Mouse (Mus musculus) A20 (cell line): ENCODE data around the gene Treml2.
A peak's percentile ranks its signal among the peaks of the same experiment; 100 is the strongest.

Experiments used
- DNase-seq: peaks from one replicate; pipeline ENCODE4 v3.0.0-alpha.2; 2011; ENCODE audit warnings: low read depth, low spot score

Treml2 gene

GRCm38 (mm10) chr17:48293500-48294194 lies 5.7 kb upstream of the Treml2 start:
- DNase-seq: peak; percentile 72

GRCm38 (mm10) chr17:48299756-48300155 lies 458 bp downstream of the Treml2 start:
- DNase-seq: peak; percentile 82

DNA sequence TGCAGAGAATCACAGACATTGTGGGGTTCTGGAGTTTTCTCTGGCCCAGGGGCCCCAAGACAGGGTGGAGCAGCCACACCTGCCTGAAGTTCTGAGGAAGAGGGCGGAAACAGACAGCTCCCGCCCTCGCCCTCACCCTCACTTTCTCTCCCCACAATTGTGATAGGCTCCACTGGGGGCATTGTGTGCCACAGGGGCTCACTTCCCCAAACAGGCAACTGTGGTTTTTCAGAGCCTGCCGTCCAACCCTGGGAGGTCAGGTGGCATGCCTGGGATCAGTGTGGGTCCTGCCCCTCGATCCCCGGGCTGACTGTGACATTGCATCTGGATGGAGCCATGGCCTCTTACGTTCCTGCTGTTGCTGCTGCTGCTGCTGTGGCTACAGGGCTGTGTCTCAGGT lies 901 bp downstream of the Treml2 start:
- DNase-seq: peak; percentile 91

DNA sequence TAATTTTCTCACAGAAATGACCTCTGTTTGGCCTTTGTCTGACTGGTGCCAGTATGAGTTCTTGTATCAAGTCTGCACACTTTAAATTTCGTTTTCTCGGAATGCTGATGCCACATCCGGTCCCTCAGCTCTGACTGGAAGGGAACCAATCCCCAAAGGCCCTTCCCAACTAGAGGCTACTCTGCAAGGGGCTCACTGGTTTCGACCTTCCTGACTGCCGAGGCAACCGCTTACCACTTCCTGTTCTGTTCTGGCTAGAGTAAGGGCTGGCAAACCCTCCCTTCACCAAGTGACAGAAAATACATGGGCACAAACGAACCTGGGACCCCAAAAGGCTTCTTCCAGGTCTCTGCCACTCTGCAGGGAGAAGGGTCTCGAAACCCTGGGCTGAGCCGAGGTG lies 1.6 kb downstream of the Treml2 start:
- peak; percentile 71 for DNase-seq

DNA sequence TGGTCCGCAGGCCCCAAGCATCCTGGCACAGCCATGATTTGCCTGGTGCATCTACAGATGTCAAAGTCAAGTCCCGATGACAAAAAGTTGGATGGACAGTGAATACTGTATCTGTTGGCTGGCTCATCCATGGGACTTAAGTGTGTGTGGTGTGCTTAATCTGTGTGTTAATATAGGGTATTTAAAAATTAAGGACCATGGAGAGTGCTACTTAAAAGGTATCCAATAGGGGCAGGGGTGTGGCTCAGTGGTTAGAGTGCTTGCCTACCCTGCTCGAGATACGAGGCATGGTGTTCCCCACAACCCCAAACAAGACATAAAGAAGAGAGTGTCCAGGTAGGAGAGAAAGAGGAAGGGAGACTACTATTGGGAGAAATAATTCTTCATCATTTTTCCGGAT lies 2.5 kb downstream of the Treml2 start:
- DNase-seq: no peak

- DNase-seq: no peak
Observed at GRCm38 (mm10) chr17:48312124-48312523, 12.8 kb downstream of the Treml2 start.

GRCm38 (mm10) chr17:48315905-48316579 lies 16.7 kb downstream of the Treml2 start, which contains the start of gene B430306N03Rik:
Gene B430306N03Rik (plus strand): TSS chr17:48316141.
- peak; percentile 43 for DNase-seq

DNA sequence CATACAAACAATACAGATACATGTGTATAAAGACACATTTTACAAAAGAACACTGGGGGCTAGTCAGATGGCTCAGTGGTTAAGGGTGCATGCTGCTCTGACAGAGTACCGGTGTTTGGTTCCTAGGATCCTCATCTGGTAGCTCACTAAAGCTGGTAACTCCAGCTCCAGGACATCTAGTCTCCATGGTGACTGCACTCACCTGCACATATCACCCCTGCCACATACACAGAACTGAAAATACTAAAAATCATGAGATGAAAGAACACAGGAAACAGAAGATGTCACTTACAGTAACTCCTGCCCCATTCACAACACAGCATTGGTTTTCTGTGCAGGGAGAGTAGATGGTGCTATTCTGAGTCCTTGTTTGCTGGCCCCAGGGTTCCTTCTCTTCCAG lies 19.4 kb downstream of the Treml2 start:
- no peak for DNase-seq

DNA sequence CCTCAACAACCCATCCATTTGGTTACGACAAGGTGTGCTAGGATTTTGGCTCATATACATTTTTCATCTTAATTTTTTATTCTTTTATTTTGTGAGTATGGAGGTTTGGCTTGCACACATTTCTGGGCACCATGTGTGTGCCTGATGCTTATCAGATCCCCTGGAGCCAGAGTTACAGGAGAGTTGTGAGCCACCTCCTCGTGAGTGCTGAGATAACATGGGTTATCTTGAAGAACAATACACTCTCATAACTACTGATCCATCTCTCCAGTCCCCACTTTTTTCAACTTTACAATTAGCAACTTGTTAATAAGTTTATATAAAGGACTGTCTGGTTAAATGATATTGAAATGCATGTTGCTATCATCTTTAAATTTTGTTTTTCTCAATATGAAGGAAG lies 22.0 kb downstream of the Treml2 start:
- DNase-seq: no peak

GRCm38 (mm10) chr17:48323236-48323635 lies 23.9 kb downstream of the Treml2 start:
- DNase-seq: no peak

GRCm38 (mm10) chr17:48324258-48324657 lies 25.0 kb downstream of the Treml2 start:
- DNase-seq: no peak

DNA sequence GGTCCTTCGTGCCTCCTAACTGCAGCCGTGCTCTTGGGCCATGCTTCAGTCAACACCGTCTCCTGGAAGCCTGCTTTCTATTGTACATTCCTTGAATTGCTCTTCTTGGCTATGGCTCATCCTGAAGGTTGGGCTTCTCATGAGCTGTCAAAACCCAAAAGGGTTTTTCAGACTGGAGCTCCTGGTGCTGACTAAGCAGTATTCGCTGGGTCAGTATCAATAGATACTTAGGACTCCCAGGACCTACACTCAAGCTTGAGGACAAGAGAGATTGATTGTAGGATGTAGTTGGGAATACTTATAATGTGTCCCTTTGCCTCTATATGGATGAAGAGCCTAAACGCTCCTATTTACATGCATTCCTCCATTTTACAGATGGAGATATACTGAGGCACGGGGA lies 25.8 kb downstream of the Treml2 start:
- DNase-seq: no peak

GRCm38 (mm10) chr17:48325638-48326037 lies 26.3 kb downstream of the Treml2 start:
- no peak for DNase-seq

DNA sequence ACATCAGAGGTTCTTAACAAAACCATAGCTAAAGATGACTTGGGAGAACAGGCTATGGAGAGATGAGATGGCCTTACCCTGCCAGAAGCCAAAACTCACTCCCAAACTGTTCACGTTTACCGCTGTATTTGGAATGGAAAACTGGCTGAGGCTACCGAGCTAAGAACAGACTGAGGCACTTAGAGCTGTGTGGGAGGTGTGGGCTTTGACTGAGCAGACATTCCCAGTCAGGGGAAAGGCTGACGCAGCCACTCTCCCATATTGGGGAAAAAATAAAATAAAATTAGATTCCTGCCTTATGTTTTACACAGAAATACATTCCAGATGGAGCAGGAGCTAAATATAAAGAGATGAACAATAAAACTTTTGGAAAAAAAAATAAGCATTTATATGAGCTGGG lies 27.4 kb downstream of the Treml2 start:
- no peak for DNase-seq

GRCm38 (mm10) chr17:48332524-48332923 lies 33.2 kb downstream of the Treml2 start:
- peak; percentile 12 for DNase-seq

DNA sequence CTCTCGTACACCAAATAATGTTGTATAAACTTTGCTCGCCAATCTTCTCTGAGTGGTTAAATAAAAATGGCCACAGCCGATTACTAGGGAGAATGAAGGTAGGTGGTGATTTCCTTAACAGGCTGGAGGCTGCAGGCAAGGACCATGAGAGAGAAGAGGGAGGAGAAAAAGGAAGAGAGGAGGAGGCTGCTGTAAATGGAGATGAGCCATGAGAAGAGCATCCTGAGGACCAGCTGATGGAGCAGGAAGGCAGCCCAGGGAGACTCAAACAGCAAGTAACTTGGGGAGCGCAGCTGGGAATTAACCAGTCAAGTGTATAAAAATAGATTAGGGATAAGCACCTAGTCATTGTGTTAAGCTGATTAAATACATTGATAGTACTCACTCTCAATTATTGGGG lies 34.9 kb downstream of the Treml2 start:
- no peak for DNase-seq

DNA sequence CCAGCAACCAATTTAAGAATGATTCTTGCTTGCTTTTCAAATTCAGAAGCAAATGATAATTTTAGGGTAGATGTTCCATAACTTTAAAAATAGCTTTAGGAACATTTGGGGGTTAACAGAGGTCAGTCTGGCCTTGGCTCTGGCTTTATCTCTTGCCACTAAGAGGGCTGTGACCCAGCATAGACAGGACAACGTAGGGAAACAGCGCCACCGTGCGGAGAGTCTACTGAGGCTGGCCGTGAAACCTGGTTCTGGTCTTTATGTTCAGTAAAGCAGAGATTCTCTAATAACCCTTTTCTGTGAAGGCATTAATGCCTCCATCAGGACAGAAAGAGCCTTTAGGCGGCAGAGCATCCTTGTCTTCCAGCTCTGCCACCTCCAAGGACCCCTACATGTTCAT lies 37.6 kb downstream of the Treml2 start:
- DNase-seq: peak; percentile 79

- no peak for DNase-seq
Observed at GRCm38 (mm10) chr17:48340267-48340666, 41.0 kb downstream of the Treml2 start.

DNA sequence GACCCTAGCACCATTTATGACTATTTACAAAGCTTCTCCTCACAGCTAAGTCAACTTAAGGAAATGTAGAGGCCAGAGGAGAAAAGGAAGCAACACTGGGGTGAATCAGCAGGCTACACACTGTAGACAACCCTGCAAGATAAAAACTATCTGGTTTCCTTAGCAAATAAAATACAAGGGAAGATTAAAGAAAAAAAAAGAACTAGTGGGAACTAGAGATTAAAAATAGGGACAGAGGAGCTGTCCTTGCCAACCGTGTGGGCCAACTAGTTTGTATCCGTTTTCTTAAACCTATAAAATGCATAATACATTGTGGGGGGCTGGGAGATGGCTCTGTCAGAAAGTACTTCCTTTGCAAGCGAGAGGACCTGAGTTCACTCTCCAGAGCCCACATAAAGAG lies 42.6 kb downstream of the Treml2 start:
- no peak for DNase-seq

DNA sequence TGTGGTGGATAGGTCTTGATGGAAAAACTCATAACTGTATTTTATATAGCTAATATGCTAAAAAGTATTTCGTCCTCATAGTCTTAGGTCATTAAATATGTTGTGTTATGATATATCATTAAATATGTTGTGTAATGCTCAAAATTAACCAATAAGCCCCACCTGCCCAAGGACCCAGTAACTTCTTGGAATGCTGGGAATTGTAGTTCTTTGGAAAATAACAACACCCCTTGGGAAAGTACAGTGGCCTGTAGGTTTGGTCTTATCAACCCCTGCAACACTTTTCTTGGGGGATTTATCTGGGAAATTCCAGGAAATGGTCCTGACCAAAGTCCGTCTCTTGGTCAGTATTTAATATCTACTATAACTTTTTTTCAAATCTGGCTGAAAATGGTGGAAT lies 43.8 kb downstream of the Treml2 start:
- DNase-seq: no peak

- no peak for DNase-seq
Observed at GRCm38 (mm10) chr17:48345824-48346223, 46.5 kb downstream of the Treml2 start.

- DNase-seq: no peak
Observed at GRCm38 (mm10) chr17:48346231-48346630, 46.9 kb downstream of the Treml2 start, which contains the start of gene Trem2. Gene Trem2 (plus strand): TSS chr17:48346401.

DNA sequence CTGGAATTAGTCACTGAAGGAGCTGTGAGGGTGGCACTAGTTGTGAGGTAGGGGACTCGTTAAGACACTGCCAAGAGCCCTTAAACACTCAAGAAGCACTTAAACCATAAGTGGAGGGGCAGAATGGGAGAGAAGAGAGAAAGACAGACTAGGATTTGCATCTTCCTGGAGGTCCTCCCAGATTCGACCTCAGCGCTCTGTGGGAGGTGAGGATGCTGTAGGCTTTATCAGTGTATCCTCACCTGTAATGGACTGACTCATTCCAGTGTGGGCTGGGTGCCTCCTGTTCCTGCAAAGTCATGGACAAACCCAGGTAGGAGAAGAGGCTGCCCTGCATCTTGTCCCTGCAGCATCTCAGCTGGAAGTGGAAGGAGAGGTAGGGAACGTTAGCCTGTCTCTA lies 47.5 kb downstream of the Treml2 start:
- no peak for DNase-seq
